Mouse (Mus musculus) kidney, embryonic 15.5 days (tissue): Measurements from ENCODE around the gene Olfm3. TPM values are rescaled to one million over a fixed set of nuclear protein-coding genes. Genes with fewer than 3 reads are reported as not detected.

Experiments used
- ATAC-seq: fragments of 200-750 bp; cut with Nextera tagmentation; replicated peaks from 2 replicates; pipeline ENCODE4 v1.8.0; 2017; ENCODE audit warnings: moderate TSS enrichment; ENCODE audit not compliant: low FRiP score
- H3K27ac ChIP-seq: fragments of 300-500 bp; sonication (generic); 2 replicates; pipeline ENCODE4 v1.5.1; 2015; ENCODE audit warnings: mild to moderate bottlenecking, inconsistent platforms
- H3K27me3 ChIP-seq: fragments of 300-500 bp; sonication (generic); 2 replicates; pipeline ENCODE4 v1.6.1; 2015; ENCODE audit warnings: inconsistent platforms
- H3K36me3 ChIP-seq: fragments of 300-500 bp; sonication (generic); 2 replicates; pipeline ENCODE4 v1.6.1; 2015; ENCODE audit warnings: inconsistent platforms
- H3K4me1 ChIP-seq: fragments of 300-500 bp; sonication (generic); 2 replicates; pipeline ENCODE4 v1.6.1; 2015; ENCODE audit warnings: inconsistent platforms
- H3K4me2 ChIP-seq: fragments of 300-500 bp; sonication (generic); 2 replicates; pipeline ENCODE4 v1.6.1; 2015; ENCODE audit warnings: moderate library complexity, mild to moderate bottlenecking, inconsistent platforms
- H3K4me3 ChIP-seq: fragments of 300-500 bp; sonication (generic); replicated peaks from 2 replicates; pipeline ENCODE4 v1.5.1; 2015; ENCODE audit warnings: mild to moderate bottlenecking, inconsistent platforms
- H3K9ac ChIP-seq: fragments of 300-500 bp; sonication (generic); 2 replicates; pipeline ENCODE4 v1.6.1; 2015; ENCODE audit warnings: mild to moderate bottlenecking, inconsistent platforms
- H3K9me3 ChIP-seq: fragments of 300-500 bp; sonication (generic); replicated peaks from 2 replicates; pipeline ENCODE4 v1.6.1; 2016; ENCODE audit warnings: inconsistent platforms
- WGBS: fragments of 180-500 bp; shearing (Covaris S2); methylation state at CpG from one replicate; pipeline ENCODE4 v1.1.7; 2015; ENCODE audit warnings: mixed read lengths; 5-methylcytosine and 5-hydroxymethylcytosine counted together
- polyA plus RNA-seq: library from polyadenylated mRNA; unstranded; fragments of >200 nt; fragmentation: Nextera tagmentation; extraction: Ambion mirVana; gene quantifications from 2 replicates; pipeline ENCODE4 v1.2.1, GENCODE M21; 2015

Gene Olfm3
- 0.17 and 0.25 TPM in 2 replicates for polyA plus RNA-seq

GRCm38 (mm10) chr3:114903924-114904438 lies at the start of gene Olfm3:
Gene Olfm3 (plus strand): TSS chr3:114904078.
- Histone ChIP-seq H3K4me1 (peaks cover 5% of the 10 kb centered on the region; the same call in 1 of the 2 replicates), H3K9me3 (no peaks in the 10 kb centered on the region), H3K36me3 (no peaks in the 10 kb centered on the region), H3K4me3 (0 out of 2 replicates have a peak within 1 kb of the TSS, but pooled peaks have one; percentile 7), H3K4me2 (peak within 1 kb of the TSS; percentile 45), H3K9ac (no peak within 1 kb of the TSS), H3K27me3 (0 out of 2 replicates have a peak, but pooled peaks cover 4% of the 10 kb centered on the region), H3K27ac (no peak within 1 kb of the TSS)
- ATAC-seq, result peak; percentile 93
- WGBS, result 6% methylated on average over 20 of the region's 21 CpGs

GRCm38 (mm10) chr3:114889764-114890163 lies 14.1 kb upstream of the Olfm3 start:
- H3K27me3 ChIP-seq, result no peaks in the 10 kb centered on the region
- no peak overlapping the region for H3K4me3 ChIP-seq
- H3K9me3 ChIP-seq, result no peaks in the 10 kb centered on the region
- 84% methylated on average over 3 of the region's 3 CpGs for WGBS
- no peak overlapping the region for H3K4me2 ChIP-seq
- no peak overlapping the region for H3K9ac ChIP-seq
- no peak overlapping the region for H3K27ac ChIP-seq
- no peak for ATAC-seq
- no peaks in the 10 kb centered on the region for H3K36me3 ChIP-seq
- no peaks in the 10 kb centered on the region for H3K4me1 ChIP-seq

GRCm38 (mm10) chr3:114904633-114905423 lies 950 bp downstream of the Olfm3 start:
- Histone ChIP-seq H3K27ac (no peak overlapping the region), H3K36me3 (no peaks in the 10 kb centered on the region), H3K4me3 (0 out of 2 replicates have a peak overlapping the region, but pooled peaks have one; percentile 7), H3K4me2 (peak overlapping the region; percentile 45), H3K27me3 (0 out of 2 replicates have a peak, but pooled peaks cover 4% of the 10 kb centered on the region), H3K4me1 (peaks cover 5% of the 10 kb centered on the region; the same call in 1 of the 2 replicates), H3K9ac (no peak overlapping the region), H3K9me3 (no peaks in the 10 kb centered on the region)
- WGBS, result 15% methylated on average over 16 of the region's 16 CpGs
- ATAC-seq, result peak; percentile 71

GRCm38 (mm10) chr3:114907537-114907936 lies 3.7 kb downstream of the Olfm3 start:
- ATAC-seq, result no peak
- H3K4me2 ChIP-seq, result no peak overlapping the region
- no peak overlapping the region for H3K4me3 ChIP-seq
- peaks cover 5% of the 10 kb centered on the region; the same call in 1 of the 2 replicates for H3K4me1 ChIP-seq
- H3K36me3 ChIP-seq, result no peaks in the 10 kb centered on the region
- H3K9me3 ChIP-seq, result no peaks in the 10 kb centered on the region
- 0 out of 2 replicates have a peak, but pooled peaks cover 4% of the 10 kb centered on the region for H3K27me3 ChIP-seq
- no peak overlapping the region for H3K27ac ChIP-seq
- no peak overlapping the region for H3K9ac ChIP-seq

GRCm38 (mm10) chr3:114908846-114909245 lies 5.0 kb downstream of the Olfm3 start:
- WGBS, result 87% methylated on average over 3 of the region's 3 CpGs
- Histone ChIP-seq H3K9ac (no peak overlapping the region), H3K4me2 (no peak overlapping the region), H3K4me1 (peaks cover 5% of the 10 kb centered on the region; the same call in 1 of the 2 replicates), H3K27ac (no peak overlapping the region), H3K9me3 (no peaks in the 10 kb centered on the region), H3K36me3 (no peaks in the 10 kb centered on the region), H3K4me3 (no peak overlapping the region), H3K27me3 (0 out of 2 replicates have a peak, but pooled peaks cover 4% of the 10 kb centered on the region)
- no peak for ATAC-seq

- Histone ChIP-seq H3K4me3 (no peak overlapping the region), H3K4me1 (no peaks in the 10 kb centered on the region), H3K9me3 (no peaks in the 10 kb centered on the region), H3K4me2 (no peak overlapping the region), H3K27ac (no peak overlapping the region), H3K9ac (no peak overlapping the region), H3K36me3 (no peaks in the 10 kb centered on the region), H3K27me3 (no peaks in the 10 kb centered on the region)
- ATAC-seq, result no peak
- 88% methylated on average over 3 of the region's 3 CpGs for WGBS
Measured at GRCm38 (mm10) chr3:114920102-114920501, 16.2 kb downstream of the Olfm3 start.

- WGBS, result 69% methylated on average over 4 of the region's 4 CpGs
- Histone ChIP-seq H3K4me3 (no peak overlapping the region), H3K27ac (no peak overlapping the region), H3K4me1 (no peaks in the 10 kb centered on the region), H3K27me3 (no peaks in the 10 kb centered on the region), H3K4me2 (no peak overlapping the region), H3K9me3 (no peaks in the 10 kb centered on the region), H3K9ac (no peak overlapping the region), H3K36me3 (no peaks in the 10 kb centered on the region)
- no peak for ATAC-seq
Measured at GRCm38 (mm10) chr3:114929605-114930004, 25.7 kb downstream of the Olfm3 start.

- 50% methylated on average over 2 of the region's 2 CpGs for WGBS
- H3K27me3 ChIP-seq, result no peaks in the 10 kb centered on the region
- H3K36me3 ChIP-seq, result no peaks in the 10 kb centered on the region
- H3K27ac ChIP-seq, result no peak overlapping the region
- no peak overlapping the region for H3K4me2 ChIP-seq
- H3K4me3 ChIP-seq, result no peak overlapping the region
- H3K4me1 ChIP-seq, result no peaks in the 10 kb centered on the region
- no peak for ATAC-seq
- no peaks in the 10 kb centered on the region for H3K9me3 ChIP-seq
- no peak overlapping the region for H3K9ac ChIP-seq
Measured at GRCm38 (mm10) chr3:114930336-114930735, 26.5 kb downstream of the Olfm3 start.

GRCm38 (mm10) chr3:114930796-114931195 lies 26.9 kb downstream of the Olfm3 start:
- Histone ChIP-seq H3K4me3 (no peak overlapping the region), H3K27me3 (no peaks in the 10 kb centered on the region), H3K27ac (no peak overlapping the region), H3K9ac (no peak overlapping the region), H3K4me2 (no peak overlapping the region), H3K9me3 (no peaks in the 10 kb centered on the region), H3K4me1 (no peaks in the 10 kb centered on the region), H3K36me3 (no peaks in the 10 kb centered on the region)
- ATAC-seq, result no peak
- WGBS, result 79% methylated on average over 2 of the region's 2 CpGs

- Histone ChIP-seq H3K4me1 (no peaks in the 10 kb centered on the region), H3K9ac (no peak overlapping the region), H3K9me3 (no peaks in the 10 kb centered on the region), H3K4me2 (no peak overlapping the region), H3K36me3 (no peaks in the 10 kb centered on the region), H3K27ac (no peak overlapping the region), H3K4me3 (no peak overlapping the region), H3K27me3 (no peaks in the 10 kb centered on the region)
- WGBS, result 94% methylated on average over 2 of the region's 2 CpGs
- ATAC-seq, result no peak
Measured at GRCm38 (mm10) chr3:114932881-114933280, 29.0 kb downstream of the Olfm3 start.

GRCm38 (mm10) chr3:114954904-114955303 lies 51.0 kb downstream of the Olfm3 start:
- Histone ChIP-seq H3K4me2 (no peak overlapping the region), H3K9me3 (no peaks in the 10 kb centered on the region), H3K9ac (no peak overlapping the region), H3K27me3 (no peaks in the 10 kb centered on the region), H3K36me3 (no peaks in the 10 kb centered on the region), H3K4me3 (no peak overlapping the region), H3K4me1 (no peaks in the 10 kb centered on the region), H3K27ac (no peak overlapping the region)
- ATAC-seq, result no peak

- Histone ChIP-seq H3K4me3 (no peak overlapping the region), H3K9me3 (no peaks in the 10 kb centered on the region), H3K27ac (no peak overlapping the region), H3K9ac (no peak overlapping the region), H3K4me2 (no peak overlapping the region), H3K36me3 (no peaks in the 10 kb centered on the region), H3K27me3 (no peaks in the 10 kb centered on the region), H3K4me1 (no peaks in the 10 kb centered on the region)
- ATAC-seq, result no peak
- WGBS, result 70% methylated on average over 7 of the region's 7 CpGs
Measured at GRCm38 (mm10) chr3:114959311-114959967, 55.6 kb downstream of the Olfm3 start.
